Mouse (Mus musculus): ENCODE measurements around the gene Arhgef25. TPM values are rescaled to one million over a fixed set of nuclear protein-coding genes. Genes with fewer than 3 reads are reported as not detected.

Gene Arhgef25
- polyA plus RNA-seq (2012; rRNA removed): 75.2 and 81.9 TPM in 2 replicates

DNA sequence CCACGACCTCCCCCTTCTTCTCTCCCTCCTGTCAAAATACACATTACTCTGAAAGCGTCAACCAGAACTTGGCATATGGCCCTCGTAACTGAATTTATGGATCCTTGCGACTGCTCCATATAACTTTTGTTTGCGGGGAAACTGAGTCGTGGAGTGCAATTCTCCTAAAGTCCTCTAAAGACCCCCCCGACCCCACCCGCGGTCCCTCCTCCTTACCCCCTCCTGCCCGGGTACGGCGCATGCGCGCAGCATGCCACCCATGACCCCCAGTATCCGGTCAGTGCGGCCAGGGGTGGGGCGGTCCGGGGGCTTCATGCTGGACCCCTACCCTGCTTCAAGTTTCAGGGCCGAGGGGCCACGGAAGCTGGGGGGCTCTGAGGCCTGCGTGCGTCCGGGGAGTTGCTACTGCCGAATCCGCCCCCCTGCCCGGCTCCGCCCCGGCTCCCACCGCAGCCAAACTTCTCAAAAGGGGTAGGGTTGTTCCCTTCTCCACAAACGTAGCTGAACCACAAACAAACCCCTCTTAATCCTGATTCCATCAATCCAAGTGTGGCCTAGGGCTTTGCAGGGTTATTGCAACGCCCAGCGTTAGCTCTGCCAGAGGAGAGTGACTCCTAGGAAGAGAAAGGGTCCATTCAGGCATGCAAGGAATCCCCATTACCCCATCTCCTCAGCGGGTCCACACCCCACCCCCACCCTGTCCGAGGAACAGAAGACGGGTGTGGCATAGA lies at the start of gene Arhgef25:
TSS of gene Arhgef25 (minus strand) at position 433 of the 731 bp plus-strand sequence.

DNA sequence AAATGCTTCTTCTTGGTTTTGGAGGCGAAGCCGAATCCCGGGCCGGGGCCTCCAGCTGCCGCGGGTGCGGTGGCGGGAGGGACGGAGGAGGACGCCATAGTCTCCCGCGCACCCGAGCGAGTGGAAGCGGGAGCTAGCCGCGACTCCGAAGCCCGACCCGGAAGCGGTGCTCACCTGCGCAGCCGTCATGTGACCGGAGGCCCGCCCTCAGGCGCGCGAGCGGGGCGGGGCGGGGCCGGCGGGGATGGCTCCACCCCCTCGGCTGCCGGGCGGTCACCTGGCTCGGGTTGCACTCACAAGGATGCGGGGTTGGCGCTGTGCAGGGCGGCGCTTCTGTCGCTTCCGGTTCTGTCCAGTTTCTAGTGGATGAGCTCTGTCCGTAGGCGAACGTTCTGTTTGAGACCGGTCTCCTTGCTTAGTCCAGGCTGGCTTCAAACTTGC lies 21.6 kb upstream of the Arhgef25 start, which contains the start of gene Pip4k2c:
TSS of gene Pip4k2c (minus strand) at position 172 of the 441 bp plus-strand sequence.

DNA sequence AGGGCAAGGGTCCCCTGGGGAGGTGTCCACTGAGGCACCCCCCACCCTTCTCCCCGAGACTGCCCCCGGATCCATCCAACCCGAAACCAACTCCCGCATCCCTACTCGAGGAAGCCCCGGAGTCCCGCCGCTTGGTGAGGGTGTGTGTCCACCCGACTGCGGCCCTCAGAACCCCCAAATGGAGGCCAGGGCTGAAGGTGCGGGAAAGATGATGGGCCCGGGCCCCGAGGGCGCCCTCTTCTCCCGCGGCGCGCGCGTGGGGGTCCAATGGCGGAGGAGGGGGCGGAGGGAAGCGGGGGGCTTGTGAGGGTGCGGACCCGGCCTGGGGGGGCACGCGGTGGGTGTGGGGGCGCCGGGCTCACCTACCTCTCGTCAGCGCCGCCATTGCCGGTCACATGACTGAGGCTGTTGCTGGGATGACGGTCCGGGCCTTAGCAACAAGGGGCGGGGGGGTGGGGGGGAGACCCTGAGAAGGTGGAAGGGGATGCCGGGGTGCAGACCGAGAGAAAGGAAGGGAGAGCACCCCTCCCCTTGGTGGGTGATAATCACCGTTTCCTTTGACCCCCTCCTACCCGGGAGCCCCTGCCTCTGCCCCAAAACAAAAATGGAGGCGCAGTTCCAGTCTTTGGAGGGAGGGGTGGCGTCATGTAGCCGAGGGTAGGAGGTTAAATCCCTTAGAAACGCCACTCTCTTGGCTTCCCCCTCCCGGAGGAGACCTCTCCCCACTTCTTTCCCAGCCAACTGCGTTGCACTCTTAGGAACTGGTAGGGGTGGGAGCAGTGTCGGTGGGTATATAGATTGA lies 5.6 kb upstream of the Arhgef25 start, which contains the start of gene Dtx3:
TSS of gene Dtx3 (minus strand) at position 401 of the 802 bp plus-strand sequence.

DNA sequence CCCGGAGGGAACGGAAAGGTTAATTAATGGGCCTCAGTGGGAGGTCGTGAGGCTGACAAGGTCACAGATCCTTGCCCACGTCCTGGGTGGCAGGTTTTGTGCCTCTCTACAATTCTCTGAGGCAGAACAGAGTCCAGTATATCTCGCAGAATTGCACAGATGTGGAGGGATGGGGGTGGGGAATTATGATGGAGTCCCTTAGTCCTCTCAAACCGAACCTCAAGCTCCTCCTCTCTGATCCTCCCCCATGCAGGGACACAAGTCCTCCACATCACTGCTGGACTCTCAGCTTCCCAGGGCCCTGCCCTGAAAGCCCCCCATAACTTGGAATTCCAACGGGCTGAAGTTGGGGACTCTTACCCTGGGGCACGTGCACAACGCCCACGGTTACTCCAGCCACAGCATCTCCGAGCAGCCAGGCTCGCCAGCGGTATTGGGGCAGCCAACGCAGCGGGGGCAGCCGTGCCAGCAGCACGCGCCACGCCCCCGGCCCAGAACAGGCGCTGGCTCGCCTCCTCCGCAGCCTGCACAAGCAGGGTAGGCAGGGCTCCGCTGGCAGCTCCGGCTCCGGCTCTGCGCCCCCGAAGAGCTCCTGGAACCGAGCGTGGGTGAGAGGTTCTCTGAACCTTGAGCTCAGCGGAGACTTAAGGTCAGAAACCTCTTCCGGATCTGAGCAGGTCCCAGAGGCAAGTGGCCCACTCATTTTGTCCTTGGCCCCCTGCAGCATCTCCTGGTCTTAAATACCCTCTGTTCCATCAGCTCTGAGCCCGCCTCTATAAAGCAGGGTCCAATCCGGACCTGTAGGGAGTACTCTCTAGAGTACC lies 9.8 kb downstream of the Arhgef25 start, which contains the start of gene Slc26a10:
TSS of gene Slc26a10 (minus strand) at position 775 of the 824 bp plus-strand sequence.

DNA sequence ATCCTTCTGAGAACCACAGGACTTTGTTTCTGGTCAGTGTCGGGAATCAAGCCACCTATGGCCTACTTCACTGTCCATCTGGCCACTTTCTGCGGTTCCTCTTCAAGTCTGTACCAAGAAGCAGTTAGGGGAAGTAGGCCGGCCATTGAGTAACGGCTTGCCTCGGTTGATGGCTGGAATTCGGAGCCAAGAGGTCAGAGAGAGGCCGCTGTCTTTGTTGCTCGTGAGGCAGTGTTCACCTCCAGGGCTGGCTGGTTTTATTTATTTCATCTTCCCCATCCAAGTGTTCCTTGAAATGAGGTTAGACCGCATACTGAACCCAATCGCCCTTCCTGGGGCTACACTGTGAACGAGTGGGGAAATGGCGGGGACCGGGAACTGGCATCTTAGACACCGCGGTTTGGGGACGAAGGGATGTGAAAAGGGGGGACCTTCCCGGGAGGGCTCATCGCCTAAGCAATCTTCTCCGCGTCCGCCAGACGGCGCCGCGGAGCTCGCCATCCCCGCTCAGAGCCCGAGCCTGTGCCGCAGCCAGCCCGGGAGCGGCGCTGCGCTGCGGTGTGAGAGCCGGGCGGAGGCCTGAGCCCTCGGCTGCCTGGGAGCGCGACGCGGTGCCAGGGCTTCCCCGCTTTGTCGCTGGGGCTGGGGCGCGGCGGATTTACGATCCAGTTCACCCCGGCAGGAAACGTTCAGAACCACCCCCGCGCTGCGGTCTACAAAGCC lies 25.1 kb downstream of the Arhgef25 start, which contains the start of gene B4galnt1:
TSS of gene B4galnt1 (plus strand) at position 595 of the 723 bp plus-strand sequence.

Other genes with a start within 250 kb of the Arhgef25 start
- gene Ctdsp2, start 211.4 kb downstream of the Arhgef25 start, polyA plus RNA-seq (2012; rRNA removed): 49.6 and 51.2 TPM in 2 replicates
- 0.31 and 2.3 TPM in 2 replicates for gene Avil, start 189.4 kb downstream of the Arhgef25 start, polyA plus RNA-seq (2012; rRNA removed)
- 40.5 and 47.7 TPM in 2 replicates for gene Tsfm, start 159.2 kb downstream of the Arhgef25 start, polyA plus RNA-seq (2012; rRNA removed)
- gene Mettl1, start 148.7 kb downstream of the Arhgef25 start, polyA plus RNA-seq (2012; rRNA removed): 16.7 and 18.3 TPM in 2 replicates
- 0.39 and 0.47 TPM in 2 replicates for gene Eef1akmt3, start 148.6 kb downstream of the Arhgef25 start, polyA plus RNA-seq (2012; rRNA removed)
- 0.88 and 0.91 TPM in 2 replicates for gene Cyp27b1, start 141.8 kb downstream of the Arhgef25 start, polyA plus RNA-seq (2012; rRNA removed)
- 37.5 and 40.2 TPM in 2 replicates for gene March9, start 129.9 kb downstream of the Arhgef25 start, polyA plus RNA-seq (2012; rRNA removed)
- gene Cdk4, start 126.5 kb downstream of the Arhgef25 start, polyA plus RNA-seq (2012; rRNA removed): 579 and 618 TPM in 2 replicates
- gene Tspan31, start 119.8 kb downstream of the Arhgef25 start, polyA plus RNA-seq (2012; rRNA removed): 74.7 and 75.1 TPM in 2 replicates
- gene Agap2, start 114.8 kb downstream of the Arhgef25 start, polyA plus RNA-seq (2012; rRNA removed): 143 and 168 TPM in 2 replicates
- 71.6 and 74.0 TPM in 2 replicates for gene Os9, start 69.0 kb downstream of the Arhgef25 start, polyA plus RNA-seq (2012; rRNA removed)
- 62.2 and 78.3 TPM in 2 replicates for gene B4galnt1, start 24.9 kb downstream of the Arhgef25 start, polyA plus RNA-seq (2012; rRNA removed)
- 0.56 and 1.0 TPM in 2 replicates for gene Slc26a10, start 9.4 kb downstream of the Arhgef25 start, polyA plus RNA-seq (2012; rRNA removed)
- gene Dtx3, start 5.6 kb upstream of the Arhgef25 start, polyA plus RNA-seq (2012; rRNA removed): 422 and 436 TPM in 2 replicates
- 23.6 and 23.7 TPM in 2 replicates for gene Pip4k2c, start 21.5 kb upstream of the Arhgef25 start, polyA plus RNA-seq (2012; rRNA removed)
- gene Kif5a, start 73.3 kb upstream of the Arhgef25 start, polyA plus RNA-seq (2012; rRNA removed): 162 and 165 TPM in 2 replicates
- gene Dctn2, start 76.3 kb upstream of the Arhgef25 start, polyA plus RNA-seq (2012; rRNA removed): 336 TPM in 2 replicates
- gene Mbd6, start 98.9 kb upstream of the Arhgef25 start, polyA plus RNA-seq (2012; rRNA removed): 26.6 and 33.0 TPM in 2 replicates
- gene Mars, start 121.7 kb upstream of the Arhgef25 start, polyA plus RNA-seq (2012; rRNA removed): 94.5 and 96.6 TPM in 2 replicates
- gene Arhgap9, start 131.9 kb upstream of the Arhgef25 start, polyA plus RNA-seq (2012; rRNA removed): 0.48 and 0.60 TPM in 2 replicates
- 5.2 and 7.5 TPM in 2 replicates for gene Gli1, start 151.9 kb upstream of the Arhgef25 start, polyA plus RNA-seq (2012; rRNA removed)
- gene Inhbe, start 164.3 kb upstream of the Arhgef25 start, polyA plus RNA-seq (2012; rRNA removed): 0.01 TPM in 1 of 2 replicates, not detected in the other
- not detected in 2 replicates for gene Inhbc, start 180.3 kb upstream of the Arhgef25 start, polyA plus RNA-seq (2012; rRNA removed)
- gene R3hdm2, start 190.2 kb upstream of the Arhgef25 start, polyA plus RNA-seq (2012; rRNA removed): 48.7 and 63.2 TPM in 2 replicates

Measured in central nervous system, embryonic 18 days (tissue).